8 mouse cellular contexts compared by ENCODE assay signal in the genomic region with DNA sequence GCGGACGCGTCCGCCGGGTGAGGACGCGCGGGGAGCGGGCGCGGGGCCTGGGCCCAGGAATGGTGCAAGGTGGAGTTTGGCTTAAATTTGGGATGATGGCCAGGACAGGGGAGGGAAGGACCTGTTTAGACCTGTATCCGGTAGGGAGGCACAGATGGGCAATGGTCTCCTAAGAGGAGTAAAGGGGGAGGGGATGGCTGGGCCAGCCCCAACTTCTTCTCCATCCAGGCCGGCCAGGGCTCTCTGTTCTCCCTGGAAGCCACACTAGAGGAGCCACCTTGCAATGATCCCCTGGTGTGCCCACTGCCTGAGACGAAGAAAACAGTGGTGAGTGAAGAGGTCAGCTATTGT. TPM values are rescaled to one million over a fixed set of nuclear protein-coding genes. Genes with fewer than 3 reads are reported as not detected.
A peak's percentile ranks its signal among the peaks of the same experiment; 100 is the strongest.
DNase-seq lines count a peak whose midpoint lies in the region; ATAC-seq lines count a peak whose summit lies in the region.

No protein-coding gene starts in this region.

- H3K27me3 ChIP-seq in kidney, embryonic 16.5 days (ENCODE audit: insufficient read depth, low read length), result no peaks in the 10 kb centered on the region
- H3K27me3 ChIP-seq in embryonic facial prominence, embryonic 12.5 days, result no peaks in the 10 kb centered on the region
- H3K27me3 ChIP-seq in hindbrain, embryonic 15.5 days, result no peaks in the 10 kb centered on the region
- no peaks in the 10 kb centered on the region for H3K27me3 ChIP-seq in midbrain, embryonic 14.5 days (ENCODE audit: control insufficient read depth, insufficient read depth, low read length)

- H3K4me2 ChIP-seq in kidney, embryonic 16.5 days (replicated peaks; ENCODE audit: low read depth, low read length), result peak overlapping the region; percentile 96
- H3K4me2 ChIP-seq in embryonic facial prominence, embryonic 12.5 days (replicated peaks), result peak overlapping the region; percentile 99
- H3K4me2 ChIP-seq in hindbrain, embryonic 15.5 days, result peak overlapping the region; percentile 81
- H3K4me2 ChIP-seq in midbrain, embryonic 14.5 days (ENCODE audit: low read length), result peak overlapping the region; percentile 96

- peak overlapping the region; percentile 66 for H3K4me3 ChIP-seq in kidney, embryonic 16.5 days (ENCODE audit: low read length)
- H3K4me3 ChIP-seq in embryonic facial prominence, embryonic 12.5 days, result peak overlapping the region; percentile 65
- peak overlapping the region; percentile 54 for H3K4me3 ChIP-seq in hindbrain, embryonic 15.5 days
- H3K4me3 ChIP-seq in midbrain, embryonic 14.5 days (replicated peaks; ENCODE audit: low read depth, low read length), result peak overlapping the region; percentile 67

- WGBS in kidney, embryonic 16.5 days, result 2% methylated on average over 14 of the region's 14 CpGs
- 2% methylated on average over 14 of the region's 14 CpGs for WGBS in embryonic facial prominence, embryonic 12.5 days
- under 1% methylated on average over 14 of the region's 14 CpGs for whole genome bisulfite sequencing in hindbrain, embryonic 15.5 days
- WGBS in midbrain, embryonic 14.5 days, result 0% methylated on average over 14 of the region's 14 CpGs

- peak; percentile 52; the same call in 1 of the 2 replicates for ATAC-seq in kidney, embryonic 16.5 days (ENCODE audit: low FRiP score, low TSS enrichment)
- ATAC-seq in embryonic facial prominence, embryonic 12.5 days (ENCODE audit: insufficient number of reproducible peaks, insufficient read depth, low FRiP score, low TSS enrichment), result 0 out of 2 replicates have a peak, but pooled peaks have one; percentile 77
- no peak; the same call in none of the 2 replicates for ATAC-seq in hindbrain, embryonic 15.5 days (ENCODE audit: low FRiP score, low read depth)
- peak; percentile 24; the same call in 1 of the 2 replicates for ATAC-seq in midbrain, embryonic 14.5 days (ENCODE audit: low FRiP score, low TSS enrichment)

- 0 out of 2 replicates have a peak overlapping the region, but pooled peaks have one; percentile 31 for H3K27ac ChIP-seq in kidney, embryonic 16.5 days (ENCODE audit: low read length)
- 0 out of 2 replicates have a peak overlapping the region, but pooled peaks have one; percentile 17 for H3K27ac ChIP-seq in embryonic facial prominence, embryonic 12.5 days
- H3K27ac ChIP-seq in hindbrain, embryonic 15.5 days (replicated peaks), result peak overlapping the region; percentile 16; the same call in 1 of the 2 replicates
- peak overlapping the region; percentile 64 for H3K27ac ChIP-seq in midbrain, embryonic 14.5 days (replicated peaks; ENCODE audit: low read depth, low read length)

- H3K9me3 ChIP-seq in kidney, embryonic 16.5 days (ENCODE audit: low read length), result no peaks in the 10 kb centered on the region
- no peaks in the 10 kb centered on the region for H3K9me3 ChIP-seq in embryonic facial prominence, embryonic 12.5 days
- no peaks in the 10 kb centered on the region for H3K9me3 ChIP-seq in hindbrain, embryonic 15.5 days
- H3K9me3 ChIP-seq in midbrain, embryonic 14.5 days (ENCODE audit: control insufficient read depth, low read length), result no peaks in the 10 kb centered on the region

- H3K4me1 ChIP-seq in kidney, embryonic 16.5 days (ENCODE audit: insufficient read depth, low read length), result peaks cover 4% of the 10 kb centered on the region; the same call in 1 of the 2 replicates
- H3K4me1 ChIP-seq in embryonic facial prominence, embryonic 12.5 days, result peaks cover 8% of the 10 kb centered on the region
- H3K4me1 ChIP-seq in hindbrain, embryonic 15.5 days (replicated peaks), result peaks cover 16% of the 10 kb centered on the region
- H3K4me1 ChIP-seq in midbrain, embryonic 14.5 days (ENCODE audit: control insufficient read depth, insufficient read depth, low read length), result peaks cover 15% of the 10 kb centered on the region

- intact Hi-C loops in left cerebral cortex, postnatal 36 days (cut with DNase I), result no loop called here

- DNase-seq in kidney, postnatal 14 days, result no peak
- no peak for DNase-seq in midbrain, embryonic 14.5 days
- DNase-seq in left cerebral cortex, postnatal 36 days (ENCODE audit: low spot score in 2 of 2), result no peak
- DNase-seq in urinary bladder, adult 2 months (ENCODE audit: low spot score), result no peak
- no peak for DNase-seq in layer of hippocampus, postnatal 25 days (ENCODE audit: extremely low spot score in 1 of 2, low spot score in 1 of 2)

- H3K36me3 ChIP-seq in kidney, embryonic 16.5 days (ENCODE audit: insufficient read depth, low read length), result no peaks in the 10 kb centered on the region
- H3K36me3 ChIP-seq in embryonic facial prominence, embryonic 12.5 days, result peaks cover 9% of the 10 kb centered on the region; the same call in 1 of the 2 replicates
- H3K36me3 ChIP-seq in hindbrain, embryonic 15.5 days, result peaks cover 16% of the 10 kb centered on the region; the same call in 1 of the 2 replicates
- H3K36me3 ChIP-seq in midbrain, embryonic 14.5 days (ENCODE audit: control insufficient read depth, insufficient read depth, low read length), result peaks cover 17% of the 10 kb centered on the region

- peak overlapping the region; percentile 78 for H3K9ac ChIP-seq in kidney, embryonic 16.5 days (replicated peaks; ENCODE audit: low read length)
- H3K9ac ChIP-seq in embryonic facial prominence, embryonic 12.5 days, result peak overlapping the region; percentile 82
- peak overlapping the region; percentile 66 for H3K9ac ChIP-seq in hindbrain, embryonic 15.5 days
- peak overlapping the region; percentile 77 for H3K9ac ChIP-seq in midbrain, embryonic 14.5 days (replicated peaks; ENCODE audit: low read length)

RNA-seq across cellular contexts. Expression of a gene that starts 0.5 kb away (rescaled TPM):
- 66.6 and 76.7 TPM in 2 replicates for polyA plus RNA-seq in kidney, embryonic 16.5 days (2015; fragmentation: Nextera tagmentation; extraction: Ambion mirVana)
- 37.6 and 45.1 TPM in 2 replicates for polyA plus RNA-seq in embryonic facial prominence, embryonic 12.5 days (2016; fragmentation: Nextera tagmentation; extraction: Ambion mirVana)
- 76.5 and 78.7 TPM in 2 replicates for polyA plus RNA-seq in hindbrain, embryonic 15.5 days (2015; fragmentation: Nextera tagmentation; extraction: Ambion mirVana)
- 57.3 and 63.7 TPM in 2 replicates for polyA plus RNA-seq in midbrain, embryonic 14.5 days (2014; fragmentation: Nextera tagmentation; extraction: Ambion mirVana)
- total RNA-seq in left cerebral cortex, postnatal 36 days (2021), result 100 to 1,000 TPM; 103 to 112 TPM
- 78.4 and 82.7 TPM in 2 replicates for polyA plus RNA-seq in urinary bladder, adult 2 months (2012; rRNA removed)
- 100 to 1,000 TPM; 113 to 118 TPM for total RNA-seq in layer of hippocampus, postnatal 25 days (2021)

RNA-seq across cellular contexts. Expression of a gene that starts 16.3 kb away (rescaled TPM):
- not detected in 2 replicates for polyA plus RNA-seq in kidney, embryonic 16.5 days (2015; fragmentation: Nextera tagmentation; extraction: Ambion mirVana)
- 0.18 and 0.24 TPM in 2 replicates for polyA plus RNA-seq in embryonic facial prominence, embryonic 12.5 days (2016; fragmentation: Nextera tagmentation; extraction: Ambion mirVana)
- polyA plus RNA-seq in hindbrain, embryonic 15.5 days (2015; fragmentation: Nextera tagmentation; extraction: Ambion mirVana), result 0.55 and 0.73 TPM in 2 replicates
- polyA plus RNA-seq in midbrain, embryonic 14.5 days (2014; fragmentation: Nextera tagmentation; extraction: Ambion mirVana), result 0.49 and 0.63 TPM in 2 replicates
- 1 to 10 TPM; 2.8 to 3.1 TPM for total RNA-seq in left cerebral cortex, postnatal 36 days (2021)
- polyA plus RNA-seq in urinary bladder, adult 2 months (2012; rRNA removed), result 0.07 and 0.09 TPM in 2 replicates
- total RNA-seq in layer of hippocampus, postnatal 25 days (2021), result 1 to 10 TPM; 1.8 to 2.2 TPM

RNA-seq across cellular contexts. Expression of a gene that starts 16.3 kb away (rescaled TPM):
- polyA plus RNA-seq in kidney, embryonic 16.5 days (2015; fragmentation: Nextera tagmentation; extraction: Ambion mirVana), result 73.0 and 82.1 TPM in 2 replicates
- polyA plus RNA-seq in embryonic facial prominence, embryonic 12.5 days (2016; fragmentation: Nextera tagmentation; extraction: Ambion mirVana), result 53.8 and 57.3 TPM in 2 replicates
- 40.8 and 41.4 TPM in 2 replicates for polyA plus RNA-seq in hindbrain, embryonic 15.5 days (2015; fragmentation: Nextera tagmentation; extraction: Ambion mirVana)
- polyA plus RNA-seq in midbrain, embryonic 14.5 days (2014; fragmentation: Nextera tagmentation; extraction: Ambion mirVana), result 36.5 and 41.4 TPM in 2 replicates
- 10 to 100 TPM; 33.1 to 37.5 TPM for total RNA-seq in left cerebral cortex, postnatal 36 days (2021)
- polyA plus RNA-seq in urinary bladder, adult 2 months (2012; rRNA removed), result 64.5 and 75.5 TPM in 2 replicates
- total RNA-seq in layer of hippocampus, postnatal 25 days (2021), result 10 to 100 TPM; 30.6 to 37.8 TPM

RNA-seq across cellular contexts. Expression of a gene that starts 22.3 kb away (rescaled TPM):
- 9.4 and 11.0 TPM in 2 replicates for polyA plus RNA-seq in kidney, embryonic 16.5 days (2015; fragmentation: Nextera tagmentation; extraction: Ambion mirVana)
- polyA plus RNA-seq in embryonic facial prominence, embryonic 12.5 days (2016; fragmentation: Nextera tagmentation; extraction: Ambion mirVana), result 6.0 and 6.8 TPM in 2 replicates
- 1.6 and 2.3 TPM in 2 replicates for polyA plus RNA-seq in hindbrain, embryonic 15.5 days (2015; fragmentation: Nextera tagmentation; extraction: Ambion mirVana)
- 2.1 and 3.1 TPM in 2 replicates for polyA plus RNA-seq in midbrain, embryonic 14.5 days (2014; fragmentation: Nextera tagmentation; extraction: Ambion mirVana)
- 1 to 10 TPM; 1.6 to 2.2 TPM for total RNA-seq in left cerebral cortex, postnatal 36 days (2021)
- polyA plus RNA-seq in urinary bladder, adult 2 months (2012; rRNA removed), result 1.3 and 2.5 TPM in 2 replicates
- total RNA-seq in layer of hippocampus, postnatal 25 days (2021), result under 1 TPM; 0.84 to 0.89 TPM

RNA-seq across cellular contexts. Expression of a gene that starts 23.0 kb away (rescaled TPM):
- polyA plus RNA-seq in kidney, embryonic 16.5 days (2015; fragmentation: Nextera tagmentation; extraction: Ambion mirVana), result 14.2 and 15.3 TPM in 2 replicates
- polyA plus RNA-seq in embryonic facial prominence, embryonic 12.5 days (2016; fragmentation: Nextera tagmentation; extraction: Ambion mirVana), result 12.0 and 12.1 TPM in 2 replicates
- polyA plus RNA-seq in hindbrain, embryonic 15.5 days (2015; fragmentation: Nextera tagmentation; extraction: Ambion mirVana), result 23.3 and 24.1 TPM in 2 replicates
- polyA plus RNA-seq in midbrain, embryonic 14.5 days (2014; fragmentation: Nextera tagmentation; extraction: Ambion mirVana), result 18.2 and 19.4 TPM in 2 replicates
- total RNA-seq in left cerebral cortex, postnatal 36 days (2021), result 10 to 100 TPM; 24.6 to 26.3 TPM
- polyA plus RNA-seq in urinary bladder, adult 2 months (2012; rRNA removed), result 15.1 and 22.3 TPM in 2 replicates
- total RNA-seq in layer of hippocampus, postnatal 25 days (2021), result 10 to 100 TPM; 24.9 to 25.5 TPM
